Mouse (Mus musculus) myocyte (in vitro differentiated cells): ENCODE results near the gene Ppfia1. TPM values are rescaled to one million over a fixed set of nuclear protein-coding genes. Genes with fewer than 3 reads are reported as not detected.

Experiments
- H3K27me3 ChIP-seq: one replicate; pipeline ENCODE4 v1.6.1; 2011; ENCODE audit not compliant: control insufficient read depth, insufficient read depth, insufficient read length
- H3K36me3 ChIP-seq: one replicate; pipeline ENCODE4 v1.6.1; 2011; ENCODE audit not compliant: control insufficient read depth, insufficient read depth
- H3K4me2 ChIP-seq: one replicate; pipeline ENCODE4 v1.6.1; 2011; ENCODE audit warnings: low read depth, control low read depth
- H3K4me3 ChIP-seq: one replicate; pipeline ENCODE4 v1.5.1; 2011; ENCODE audit warnings: mild to moderate bottlenecking, control low read depth, moderate library complexity
- H3K79me2 ChIP-seq: one replicate; pipeline ENCODE4 v1.6.1; 2011; ENCODE audit not compliant: control insufficient read depth, insufficient read depth
- H3ac ChIP-seq: one replicate; pipeline ENCODE4 v1.6.1; 2011; ENCODE audit not compliant: control insufficient read depth, insufficient read length
- CEBPB ChIP-seq: IDR thresholded peaks from 2 replicates; pipeline ENCODE4 v1.6.1; 2011; ENCODE audit warnings: mild to moderate bottlenecking, moderate library complexity; ENCODE audit not compliant: poor library complexity, insufficient read depth, severe bottlenecking
- E2F4 ChIP-seq: IDR thresholded peaks from one replicate; pipeline ENCODE4 v1.6.1; 2011; ENCODE audit warnings: mild to moderate bottlenecking, control low read depth, moderate library complexity; ENCODE audit not compliant: insufficient read depth
- MAX ChIP-seq: IDR thresholded peaks from one replicate; pipeline ENCODE4 v1.6.1; 2011; ENCODE audit warnings: low read depth, mild to moderate bottlenecking, control low read depth
- MYOD1 ChIP-seq, 3 experiments: IDR thresholded peaks; one replicate each; pipeline ENCODE4 v1.6.1; 2011; ENCODE audit warnings: control low read depth in 2 of 3, low read depth in 2 of 3, mild to moderate bottlenecking in 2 of 3, moderate library complexity in 1 of 3; ENCODE audit not compliant: insufficient read length in 2 of 3, control insufficient read depth in 1 of 3
- MYOG ChIP-seq, 3 experiments: IDR thresholded peaks; one replicate each; pipeline ENCODE4 v1.6.1; 2011; ENCODE audit warnings: control low read depth in 2 of 3, low read depth in 2 of 3, mild to moderate bottlenecking in 2 of 3; ENCODE audit not compliant: insufficient read length in 2 of 3, control insufficient read depth in 1 of 3, insufficient read depth in 1 of 3
- POLR2A ChIP-seq: IDR thresholded peaks from one replicate; pipeline ENCODE4 v1.6.1; 2011; ENCODE audit warnings: low read depth, mild to moderate bottlenecking, control low read depth, moderate library complexity; ENCODE audit not compliant: insufficient read length
- POLR2AphosphoS2 ChIP-seq: IDR thresholded peaks from one replicate; pipeline ENCODE4 v1.6.1; 2011; ENCODE audit warnings: low read depth, control low read depth; ENCODE audit not compliant: insufficient read length
- REST ChIP-seq: IDR thresholded peaks from one replicate; pipeline ENCODE4 v1.6.1; 2011; ENCODE audit warnings: mild to moderate bottlenecking, control low read depth, moderate library complexity; ENCODE audit not compliant: insufficient read depth, insufficient read length
- SRF ChIP-seq: IDR thresholded peaks from one replicate; pipeline ENCODE4 v1.6.1; 2011; ENCODE audit warnings: low read depth; ENCODE audit not compliant: control insufficient read depth, insufficient read length
- TCF12 ChIP-seq: IDR thresholded peaks from one replicate; pipeline ENCODE4 v1.6.1; 2011; ENCODE audit warnings: mild to moderate bottlenecking, control low read depth; ENCODE audit not compliant: poor library complexity, insufficient read depth, severe bottlenecking
- TCF3 ChIP-seq: IDR thresholded peaks from one replicate; pipeline ENCODE4 v1.6.1; 2011; ENCODE audit warnings: low read depth, control low read depth; ENCODE audit not compliant: insufficient read length
- USF1 ChIP-seq: IDR thresholded peaks from one replicate; pipeline ENCODE4 v1.6.1; 2011; ENCODE audit warnings: low read depth, mild to moderate bottlenecking, control low read depth, moderate library complexity
- polyA plus RNA-seq: library from polyadenylated mRNA; unstranded; fragments of >200 nt; fragmentation: generic; extraction: Trizol; gene quantifications from one replicate; pipeline ENCODE4 v1.2.1, GENCODE M21; 2012; ENCODE audit warnings: missing spikeins

Gene Ppfia1
- polyA plus RNA-seq, 1 experiment, result 17.8 TPM

- peaks cover 34% of the 10 kb centered on the region for H3K79me2 ChIP-seq
- TF ChIP-seq USF1, result no peak
- no peak for TF ChIP-seq MYOD1 (IDR thresholded peaks at IDR 0.05; ENCODE audit: control insufficient read depth in 1 of 3, insufficient read length in 2 of 3, low read depth in 2 of 3)
- H3ac ChIP-seq, result no peak overlapping the region
- no peak overlapping the region for H3K4me3 ChIP-seq
- no peak overlapping the region for H3K4me2 ChIP-seq
- H3K27me3 ChIP-seq, result no peaks in the 10 kb centered on the region
- H3K36me3 ChIP-seq, result no peaks in the 10 kb centered on the region
These were observed 12.2 kb downstream of the Ppfia1 start for GRCm38 (mm10) chr7:144541351-144541750.

- TF ChIP-seq MAX (no peak), MYOD1 (IDR thresholded peaks at IDR 0.05; ENCODE audit: control insufficient read depth in 1 of 3, insufficient read length in 2 of 3, low read depth in 2 of 3) (peak in 2 of 3 experiments; percentile 7 to 62), POLR2A (no peak), POLR2AphosphoS2 (no peak), USF1 (no peak), MYOG (IDR thresholded peaks at IDR 0.05; ENCODE audit: control insufficient read depth in 1 of 3, insufficient read depth in 1 of 3, insufficient read length in 2 of 3, low read depth in 2 of 3) (peak in 1 of 3 experiments; percentile 36)
- no peak overlapping the region for H3K4me2 ChIP-seq
- H3K27me3 ChIP-seq, result no peaks in the 10 kb centered on the region
- no peak overlapping the region for H3K4me3 ChIP-seq
- peaks cover 39% of the 10 kb centered on the region for H3K79me2 ChIP-seq
- no peak overlapping the region for H3ac ChIP-seq
- no peaks in the 10 kb centered on the region for H3K36me3 ChIP-seq
These were observed 14.4 kb downstream of the Ppfia1 start for GRCm38 (mm10) chr7:144539146-144539545.

- Histone ChIP-seq H3K4me2 (no peak overlapping the region), H3ac (no peak overlapping the region), H3K4me3 (no peak overlapping the region), H3K27me3 (no peaks in the 10 kb centered on the region), H3K79me2 (peaks cover 41% of the 10 kb centered on the region), H3K36me3 (no peaks in the 10 kb centered on the region)
- TF ChIP-seq CEBPB (no peak), TCF12 (no peak), POLR2A (no peak), MYOD1 (IDR thresholded peaks at IDR 0.05; ENCODE audit: control insufficient read depth in 1 of 3, insufficient read length in 2 of 3, low read depth in 2 of 3) (no peak), TCF3 (no peak), POLR2AphosphoS2 (no peak), USF1 (no peak), E2F4 (no peak), MYOG (IDR thresholded peaks at IDR 0.05; ENCODE audit: control insufficient read depth in 1 of 3, insufficient read depth in 1 of 3, insufficient read length in 2 of 3, low read depth in 2 of 3) (no peak), REST (no peak), MAX (no peak)
These were observed 15.4 kb downstream of the Ppfia1 start for GRCm38 (mm10) chr7:144538030-144538644.

- H3K27me3 ChIP-seq, result no peaks in the 10 kb centered on the region
- no peaks in the 10 kb centered on the region for H3K36me3 ChIP-seq
- H3K79me2 ChIP-seq, result peaks cover 55% of the 10 kb centered on the region
- no peak overlapping the region for H3ac ChIP-seq
- no peak overlapping the region for H3K4me2 ChIP-seq
- TF ChIP-seq MYOD1 (IDR thresholded peaks at IDR 0.05; ENCODE audit: control insufficient read depth in 1 of 3, insufficient read length in 2 of 3, low read depth in 2 of 3) (no peak), POLR2A (no peak), TCF12 (no peak), E2F4 (no peak), CEBPB (no peak), MYOG (IDR thresholded peaks at IDR 0.05; ENCODE audit: control insufficient read depth in 1 of 3, insufficient read depth in 1 of 3, insufficient read length in 2 of 3, low read depth in 2 of 3) (no peak), USF1 (no peak), MAX (no peak), SRF (no peak), REST (no peak), TCF3 (no peak), POLR2AphosphoS2 (no peak)
- H3K4me3 ChIP-seq, result no peak overlapping the region
These were observed 17.2 kb downstream of the Ppfia1 start for GRCm38 (mm10) chr7:144536367-144536766.

GRCm38 (mm10) chr7:144534773-144535172, 18.8 kb downstream of the Ppfia1 start:
- H3K79me2 ChIP-seq, result peaks cover 60% of the 10 kb centered on the region
- H3K27me3 ChIP-seq, result no peaks in the 10 kb centered on the region
- TF ChIP-seq MAX, result no peak
- TF ChIP-seq SRF, result no peak
- TF ChIP-seq MYOG (IDR thresholded peaks at IDR 0.05; ENCODE audit: control insufficient read depth in 1 of 3, insufficient read depth in 1 of 3, insufficient read length in 2 of 3, low read depth in 2 of 3), result no peak
- no peak for TF ChIP-seq POLR2A
- TF ChIP-seq USF1, result no peak
- no peak for TF ChIP-seq TCF12
- TF ChIP-seq REST, result no peak
- no peak for TF ChIP-seq CEBPB
- no peak for TF ChIP-seq MYOD1 (IDR thresholded peaks at IDR 0.05; ENCODE audit: control insufficient read depth in 1 of 3, insufficient read length in 2 of 3, low read depth in 2 of 3)
- TF ChIP-seq TCF3, result no peak
- no peak for TF ChIP-seq E2F4
- no peak for TF ChIP-seq POLR2AphosphoS2
- no peaks in the 10 kb centered on the region for H3K36me3 ChIP-seq
- no peak overlapping the region for H3ac ChIP-seq
- no peak overlapping the region for H3K4me3 ChIP-seq
- no peak overlapping the region for H3K4me2 ChIP-seq
